Mouse (Mus musculus): ENCODE data around the gene Nphp4. TPM values are rescaled to one million over a fixed set of nuclear protein-coding genes. Genes with fewer than 3 reads are reported as not detected.
A peak's percentile ranks its signal among the peaks of the same experiment; 100 is the strongest.

Nphp4 gene
- total and polyA plus RNA-seq, 2 experiments from 2014 or later = 3.9 to 8.7 TPM

DNA sequence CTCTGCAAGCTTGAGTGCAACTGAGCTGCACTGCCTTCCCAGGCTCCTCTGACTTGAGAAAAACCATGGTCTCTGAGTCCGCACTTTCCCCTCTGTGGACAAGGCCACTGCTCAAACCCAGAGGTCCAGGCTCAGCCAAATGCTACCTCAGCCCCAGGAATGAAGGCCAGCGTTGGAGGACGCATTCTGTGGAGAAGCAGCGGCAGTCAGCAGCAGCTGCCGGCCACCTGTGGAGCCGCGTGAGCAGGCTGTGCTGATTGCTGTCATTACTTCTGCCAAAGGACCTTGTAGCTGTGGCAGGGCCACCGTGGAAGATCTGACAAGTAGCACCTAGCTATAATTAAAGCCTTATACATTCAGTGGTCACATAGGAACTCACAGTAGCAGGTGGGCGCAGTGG, 56.4 kb downstream of the Nphp4 start:
- no peak overlapping the region for H3K4me3 ChIP-seq (ENCODE audit: low read length)
- ATAC-seq = no peak
- WGBS = 43% methylated on average over 9 of the region's 9 CpGs
- H3K4me2 ChIP-seq (ENCODE audit: low read depth, low read length) = no peak overlapping the region
- no peak overlapping the region for H3K27ac ChIP-seq
- DNase-seq (ENCODE audit: low spot score) = peak; percentile 65
- no peak overlapping the region for H3K9ac ChIP-seq (replicated peaks; ENCODE audit: low read length)
- TF ChIP-seq CTCF (IDR thresholded peaks at IDR 0.05; ENCODE audit: low read depth) = no peak
- 0 out of 2 replicates have a peak, but pooled peaks cover 3% of the 10 kb centered on the region for H3K4me1 ChIP-seq (ENCODE audit: insufficient read depth, low read length)
- 0 out of 2 replicates have a peak, but pooled peaks cover 5% of the 10 kb centered on the region for H3K27me3 ChIP-seq (ENCODE audit: insufficient read depth, low read length)
- H3K9me3 ChIP-seq (ENCODE audit: low read length) = no peaks in the 10 kb centered on the region
- no peaks in the 10 kb centered on the region for H3K36me3 ChIP-seq (ENCODE audit: insufficient read depth, low read length)

GRCm38 (mm10) chr4:152539756-152540155, 63.2 kb downstream of the Nphp4 start:
- 94% methylated on average over 12 of the region's 12 CpGs for WGBS

GRCm38 (mm10) chr4:152541172-152541571, 64.7 kb downstream of the Nphp4 start:
- Histone ChIP-seq H3K4me3 (ENCODE audit: low read length) (no peak overlapping the region), H3K9me3 (ENCODE audit: low read length) (no peaks in the 10 kb centered on the region), H3K36me3 (ENCODE audit: insufficient read depth, low read length) (no peaks in the 10 kb centered on the region), H3K4me2 (ENCODE audit: low read depth, low read length) (no peak overlapping the region), H3K4me1 (ENCODE audit: insufficient read depth, low read length) (no peaks in the 10 kb centered on the region), H3K9ac (replicated peaks; ENCODE audit: low read length) (no peak overlapping the region), H3K27me3 (ENCODE audit: insufficient read depth, low read length) (no peaks in the 10 kb centered on the region), H3K27ac (no peak overlapping the region)
- TF ChIP-seq CTCF (IDR thresholded peaks at IDR 0.05; ENCODE audit: low read depth) = peak; percentile 66
- WGBS = 21% methylated on average over 9 of the region's 9 CpGs
- peak; percentile 56 for DNase-seq (ENCODE audit: low spot score)
- ATAC-seq = no peak

More at GRCm38 (mm10) chr4:152539756-152540155, 63.2 kb downstream of the Nphp4 start:
- no peaks in the 10 kb centered on the region for H3K9me3 ChIP-seq (ENCODE audit: low read length)
- H3K27ac ChIP-seq = no peak overlapping the region
- ATAC-seq (no peak), DNase-seq (ENCODE audit: low spot score) (no peak)
- no peak overlapping the region for H3K4me3 ChIP-seq (ENCODE audit: low read length)
- TF ChIP-seq CTCF (IDR thresholded peaks at IDR 0.05; ENCODE audit: low read depth) = no peak
- no peak overlapping the region for H3K9ac ChIP-seq (replicated peaks; ENCODE audit: low read length)
- H3K4me2 ChIP-seq (ENCODE audit: low read depth, low read length) = no peak overlapping the region
- H3K27me3 ChIP-seq (ENCODE audit: insufficient read depth, low read length) = 0 out of 2 replicates have a peak, but pooled peaks cover 4% of the 10 kb centered on the region
- no peaks in the 10 kb centered on the region for H3K4me1 ChIP-seq (ENCODE audit: insufficient read depth, low read length)
- H3K36me3 ChIP-seq (ENCODE audit: insufficient read depth, low read length) = no peaks in the 10 kb centered on the region

- Histone ChIP-seq H3K27ac (no peak overlapping the region), H3K4me1 (ENCODE audit: insufficient read depth, low read length) (no peaks in the 10 kb centered on the region), H3K9me3 (ENCODE audit: low read length) (no peaks in the 10 kb centered on the region), H3K4me2 (ENCODE audit: low read depth, low read length) (no peak overlapping the region), H3K36me3 (ENCODE audit: insufficient read depth, low read length) (no peaks in the 10 kb centered on the region), H3K4me3 (ENCODE audit: low read length) (no peak overlapping the region), H3K9ac (replicated peaks; ENCODE audit: low read length) (no peak overlapping the region), H3K27me3 (ENCODE audit: insufficient read depth, low read length) (no peaks in the 10 kb centered on the region)
- peak; percentile 45; the same call in 1 of the 2 replicates for TF ChIP-seq CTCF (IDR thresholded peaks at IDR 0.05; ENCODE audit: low read depth)
- ATAC-seq = no peak
- DNase-seq (ENCODE audit: low spot score) = no peak
- 98% methylated on average over 11 of the region's 11 CpGs for WGBS
Observed at GRCm38 (mm10) chr4:152542447-152542846, 65.9 kb downstream of the Nphp4 start.

DNA sequence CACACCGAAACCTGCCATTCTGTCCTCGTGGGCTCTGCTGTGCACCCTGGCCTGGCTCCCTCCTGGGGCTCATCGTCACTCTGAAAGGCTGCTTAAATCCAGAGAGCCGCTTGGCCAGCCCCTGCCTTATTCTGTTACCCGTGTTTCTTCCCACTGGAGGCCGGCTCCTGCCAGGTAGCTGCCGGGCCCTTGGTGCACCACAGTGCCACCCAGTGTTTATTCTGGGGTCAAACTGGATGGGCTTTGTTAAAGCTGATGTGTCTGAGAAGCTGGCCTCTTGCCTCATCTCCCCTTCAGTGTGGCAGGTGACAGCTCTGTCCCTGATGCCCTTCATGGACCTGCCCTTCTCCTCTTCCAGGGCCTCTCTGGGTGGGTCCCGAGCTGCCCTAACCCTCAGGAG, 70.0 kb downstream of the Nphp4 start:
- no peak overlapping the region for H3K9ac ChIP-seq (replicated peaks; ENCODE audit: low read length)
- no peak for ATAC-seq
- WGBS = 57% methylated on average over 8 of the region's 8 CpGs
- no peaks in the 10 kb centered on the region for H3K9me3 ChIP-seq (ENCODE audit: low read length)
- H3K4me2 ChIP-seq (ENCODE audit: low read depth, low read length) = no peak overlapping the region
- no peak overlapping the region for H3K27ac ChIP-seq
- DNase-seq (ENCODE audit: low spot score) = peak; percentile 62
- H3K27me3 ChIP-seq (ENCODE audit: insufficient read depth, low read length) = no peaks in the 10 kb centered on the region
- peaks cover 11% of the 10 kb centered on the region for H3K4me1 ChIP-seq (ENCODE audit: insufficient read depth, low read length)
- H3K4me3 ChIP-seq (ENCODE audit: low read length) = no peak overlapping the region
- H3K36me3 ChIP-seq (ENCODE audit: insufficient read depth, low read length) = no peaks in the 10 kb centered on the region
- TF ChIP-seq CTCF (IDR thresholded peaks at IDR 0.05; ENCODE audit: low read depth) = peak; percentile 57

DNA sequence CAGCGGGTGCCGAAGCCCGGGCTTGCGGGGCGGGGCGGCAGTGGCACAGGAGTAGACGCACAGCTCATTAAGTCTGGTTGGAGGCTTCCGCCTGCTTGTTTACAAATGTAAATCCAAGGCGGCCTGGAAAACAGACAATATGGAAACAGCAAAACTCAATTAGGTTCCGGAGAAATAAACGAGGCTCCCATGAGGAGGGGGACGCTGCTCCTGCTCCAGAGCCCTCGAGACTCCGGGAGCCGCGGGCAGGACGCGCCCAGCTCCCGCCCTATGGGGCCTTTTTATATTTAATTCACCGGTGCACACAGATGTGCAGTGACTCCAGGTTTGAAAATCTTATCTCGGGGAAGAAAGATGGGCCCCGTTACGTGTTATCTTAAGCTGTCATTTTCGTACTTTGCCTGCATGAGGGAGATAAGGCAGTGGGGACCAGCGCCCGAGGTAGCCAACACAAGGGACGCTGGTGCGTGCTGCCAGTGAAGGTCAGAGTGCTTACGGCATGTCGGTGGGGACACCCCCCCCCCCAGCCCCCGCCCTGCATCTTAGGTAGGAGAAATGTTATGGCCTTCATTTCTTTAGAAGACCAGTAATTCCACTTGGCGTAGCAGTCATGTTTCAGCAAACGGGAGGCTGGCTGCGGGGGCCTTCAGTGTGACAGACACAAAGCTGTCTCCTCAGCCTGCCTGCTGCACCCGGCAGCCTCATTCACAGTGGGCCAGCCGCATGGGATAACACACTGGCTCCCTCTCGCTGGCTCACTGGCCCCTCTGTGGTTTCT, 71.6 kb downstream of the Nphp4 start:
- Histone ChIP-seq H3K4me2 (ENCODE audit: low read depth, low read length) (no peak overlapping the region), H3K4me3 (ENCODE audit: low read length) (no peak overlapping the region), H3K36me3 (ENCODE audit: insufficient read depth, low read length) (no peaks in the 10 kb centered on the region), H3K4me1 (ENCODE audit: insufficient read depth, low read length) (peaks cover 11% of the 10 kb centered on the region), H3K27ac (no peak overlapping the region; the same call in 1 of the 2 replicates), H3K27me3 (ENCODE audit: insufficient read depth, low read length) (no peaks in the 10 kb centered on the region), H3K9me3 (ENCODE audit: low read length) (no peaks in the 10 kb centered on the region), H3K9ac (replicated peaks; ENCODE audit: low read length) (0 out of 2 replicates have a peak overlapping the region, but pooled peaks have one; percentile 6)
- 35% methylated on average over 37 of the region's 37 CpGs for whole genome bisulfite sequencing
- no peak for TF ChIP-seq CTCF (IDR thresholded peaks at IDR 0.05; ENCODE audit: low read depth)
- DNase-seq (ENCODE audit: low spot score) (peak; percentile 43), ATAC-seq (no peak)
